Mouse (Mus musculus): ENCODE data around the gene Cdk5rap2. TPM values are rescaled to one million over a fixed set of nuclear protein-coding genes. Genes with fewer than 3 reads are reported as not detected.

The Cdk5rap2 gene
- polyA plus RNA-seq, 1 experiment: 25.0 TPM

- no peak overlapping the region for H3K27ac ChIP-seq (ENCODE audit: insufficient read depth, low read length)
- no peak for TF ChIP-seq CTCF (IDR thresholded peaks at IDR 0.05; ENCODE audit: extremely low read depth, insufficient read depth, insufficient read length, insufficient replicate concordance)
- no peak for TF ChIP-seq POLR2A (IDR thresholded peaks at IDR 0.05; ENCODE audit: low read depth, low read length)
- no peaks in the 10 kb centered on the region for H3K36me3 ChIP-seq (ENCODE audit: control insufficient read depth, insufficient read depth, low read length)
- H3K27me3 ChIP-seq (ENCODE audit: control insufficient read depth, insufficient read depth, low read length): no peaks in the 10 kb centered on the region
- 41% methylated on average over 9 of the region's 9 CpGs for WGBS
- no peak overlapping the region for H3K4me3 ChIP-seq (ENCODE audit: extremely low read depth, insufficient read depth, insufficient read length)
- no peak for DNase-seq (ENCODE audit: low read depth in 1 of 2, low spot score in 2 of 2)
- H3K4me1 ChIP-seq (ENCODE audit: control insufficient read depth, insufficient read depth, insufficient read length): no peaks in the 10 kb centered on the region
These were observed 787 bp downstream of the Cdk5rap2 start for GRCm38 (mm10) chr4:70409456-70409855.

- H3K4me1 ChIP-seq (ENCODE audit: control insufficient read depth, insufficient read depth, insufficient read length): no peaks in the 10 kb centered on the region
- H3K27me3 ChIP-seq (ENCODE audit: control insufficient read depth, insufficient read depth, low read length): no peaks in the 10 kb centered on the region
- no peak for TF ChIP-seq CTCF (IDR thresholded peaks at IDR 0.05; ENCODE audit: extremely low read depth, insufficient read depth, insufficient read length, insufficient replicate concordance)
- no peak for TF ChIP-seq POLR2A (IDR thresholded peaks at IDR 0.05; ENCODE audit: low read depth, low read length)
- H3K36me3 ChIP-seq (ENCODE audit: control insufficient read depth, insufficient read depth, low read length): peaks cover 4% of the 10 kb centered on the region
- no peak for DNase-seq (ENCODE audit: low read depth in 1 of 2, low spot score in 2 of 2)
- 91% methylated on average over 9 of the region's 9 CpGs for WGBS
- no peak overlapping the region for H3K4me3 ChIP-seq (ENCODE audit: extremely low read depth, insufficient read depth, insufficient read length)
- H3K27ac ChIP-seq (ENCODE audit: insufficient read depth, low read length): no peak overlapping the region
These were observed 8.0 kb downstream of the Cdk5rap2 start for GRCm38 (mm10) chr4:70402109-70402819.

- H3K27me3 ChIP-seq (ENCODE audit: control insufficient read depth, insufficient read depth, low read length): no peaks in the 10 kb centered on the region
- peaks cover 4% of the 10 kb centered on the region for H3K36me3 ChIP-seq (ENCODE audit: control insufficient read depth, insufficient read depth, low read length)
- DNase-seq (ENCODE audit: low read depth in 1 of 2, low spot score in 2 of 2): no peak
- no peak overlapping the region for H3K4me3 ChIP-seq (ENCODE audit: extremely low read depth, insufficient read depth, insufficient read length)
- no peak overlapping the region for H3K27ac ChIP-seq (ENCODE audit: insufficient read depth, low read length)
- no peaks in the 10 kb centered on the region for H3K4me1 ChIP-seq (ENCODE audit: control insufficient read depth, insufficient read depth, insufficient read length)
- 86% methylated on average over 5 of the region's 5 CpGs for WGBS
- TF ChIP-seq POLR2A (IDR thresholded peaks at IDR 0.05; ENCODE audit: low read depth, low read length): no peak
- no peak for TF ChIP-seq CTCF (IDR thresholded peaks at IDR 0.05; ENCODE audit: extremely low read depth, insufficient read depth, insufficient read length, insufficient replicate concordance)
These were observed 10.8 kb downstream of the Cdk5rap2 start for GRCm38 (mm10) chr4:70399476-70399875.

- TF ChIP-seq POLR2A (IDR thresholded peaks at IDR 0.05; ENCODE audit: low read depth, low read length) (no peak), CTCF (IDR thresholded peaks at IDR 0.05; ENCODE audit: extremely low read depth, insufficient read depth, insufficient read length, insufficient replicate concordance) (no peak)
- Histone ChIP-seq H3K27ac (ENCODE audit: insufficient read depth, low read length) (no peak overlapping the region), H3K36me3 (ENCODE audit: control insufficient read depth, insufficient read depth, low read length) (peaks cover 4% of the 10 kb centered on the region), H3K4me3 (ENCODE audit: extremely low read depth, insufficient read depth, insufficient read length) (no peak overlapping the region), H3K27me3 (ENCODE audit: control insufficient read depth, insufficient read depth, low read length) (no peaks in the 10 kb centered on the region), H3K4me1 (ENCODE audit: control insufficient read depth, insufficient read depth, insufficient read length) (no peaks in the 10 kb centered on the region)
- no peak for DNase-seq (ENCODE audit: low read depth in 1 of 2, low spot score in 2 of 2)
- WGBS: 96% methylated on average over 2 of the region's 2 CpGs
These were observed 11.2 kb downstream of the Cdk5rap2 start for GRCm38 (mm10) chr4:70399074-70399473.

- TF ChIP-seq CTCF (IDR thresholded peaks at IDR 0.05; ENCODE audit: extremely low read depth, insufficient read depth, insufficient read length, insufficient replicate concordance) (no peak), POLR2A (IDR thresholded peaks at IDR 0.05; ENCODE audit: low read depth, low read length) (no peak)
- WGBS: 88% methylated on average over 4 of the region's 4 CpGs
- no peaks in the 10 kb centered on the region for H3K4me1 ChIP-seq (ENCODE audit: control insufficient read depth, insufficient read depth, insufficient read length)
- no peak overlapping the region for H3K27ac ChIP-seq (ENCODE audit: insufficient read depth, low read length)
- H3K27me3 ChIP-seq (ENCODE audit: control insufficient read depth, insufficient read depth, low read length): no peaks in the 10 kb centered on the region
- DNase-seq (ENCODE audit: low read depth in 1 of 2, low spot score in 2 of 2): no peak
- H3K36me3 ChIP-seq (ENCODE audit: control insufficient read depth, insufficient read depth, low read length): peaks cover 4% of the 10 kb centered on the region
- H3K4me3 ChIP-seq (ENCODE audit: extremely low read depth, insufficient read depth, insufficient read length): no peak overlapping the region
These were observed 12.2 kb downstream of the Cdk5rap2 start for GRCm38 (mm10) chr4:70398088-70398487.

- Histone ChIP-seq H3K4me1 (ENCODE audit: control insufficient read depth, insufficient read depth, insufficient read length) (no peaks in the 10 kb centered on the region), H3K36me3 (ENCODE audit: control insufficient read depth, insufficient read depth, low read length) (peaks cover 2% of the 10 kb centered on the region), H3K4me3 (ENCODE audit: extremely low read depth, insufficient read depth, insufficient read length) (no peak overlapping the region), H3K27me3 (ENCODE audit: control insufficient read depth, insufficient read depth, low read length) (no peaks in the 10 kb centered on the region), H3K27ac (ENCODE audit: insufficient read depth, low read length) (no peak overlapping the region)
- 93% methylated on average over 5 of the region's 5 CpGs for WGBS
- DNase-seq (ENCODE audit: low read depth in 1 of 2, low spot score in 2 of 2): no peak
- TF ChIP-seq CTCF (IDR thresholded peaks at IDR 0.05; ENCODE audit: extremely low read depth, insufficient read depth, insufficient read length, insufficient replicate concordance) (no peak), POLR2A (IDR thresholded peaks at IDR 0.05; ENCODE audit: low read depth, low read length) (no peak)
These were observed 13.5 kb downstream of the Cdk5rap2 start for GRCm38 (mm10) chr4:70396701-70397100.

GRCm38 (mm10) chr4:70394736-70395135 is 15.5 kb downstream of the Cdk5rap2 start:
- Histone ChIP-seq H3K4me1 (ENCODE audit: control insufficient read depth, insufficient read depth, insufficient read length) (no peaks in the 10 kb centered on the region), H3K27me3 (ENCODE audit: control insufficient read depth, insufficient read depth, low read length) (no peaks in the 10 kb centered on the region), H3K36me3 (ENCODE audit: control insufficient read depth, insufficient read depth, low read length) (peaks cover 2% of the 10 kb centered on the region), H3K4me3 (ENCODE audit: extremely low read depth, insufficient read depth, insufficient read length) (no peak overlapping the region), H3K27ac (ENCODE audit: insufficient read depth, low read length) (no peak overlapping the region)
- no peak for DNase-seq (ENCODE audit: low read depth in 1 of 2, low spot score in 2 of 2)
- WGBS: 91% methylated on average over 2 of the region's 2 CpGs
- no peak for TF ChIP-seq CTCF (IDR thresholded peaks at IDR 0.05; ENCODE audit: extremely low read depth, insufficient read depth, insufficient read length, insufficient replicate concordance)
- TF ChIP-seq POLR2A (IDR thresholded peaks at IDR 0.05; ENCODE audit: low read depth, low read length): no peak
